Mouse (Mus musculus) cerebellum, adult 2 months (tissue): ENCODE data around the gene Dok1. TPM values are rescaled to one million over a fixed set of nuclear protein-coding genes. Genes with fewer than 3 reads are reported as not detected.

ENCODE experiments used
- DNase-seq, 2 experiments: peaks; one replicate each; pipeline ENCODE4 v3.0.0; 2021
- H3K27ac ChIP-seq: fragments of 200-500 bp; 2 replicates; pipeline ENCODE4 v1.5.1; 2012; ENCODE audit warnings: low read length, control low read depth, inconsistent platforms; ENCODE audit not compliant: insufficient read depth
- H3K27me3 ChIP-seq: fragments of 200-500 bp; 2 replicates; pipeline ENCODE4 v1.6.1; 2012; ENCODE audit warnings: inconsistent platforms, mild to moderate bottlenecking, low read length, moderate library complexity; ENCODE audit not compliant: control insufficient read depth, insufficient read depth
- H3K4me1 ChIP-seq: fragments of 200-500 bp; 2 replicates; pipeline ENCODE4 v1.6.1; 2011; ENCODE audit warnings: low read length; ENCODE audit not compliant: control insufficient read depth, insufficient read depth
- H3K4me3 ChIP-seq: fragments of 200-500 bp; replicated peaks from 2 replicates; pipeline ENCODE3; 2011; ENCODE audit warnings: mild to moderate bottlenecking, low read depth, low read length, control low read depth; ENCODE audit not compliant: insufficient read depth
- CTCF ChIP-seq: fragments of 200-500 bp; IDR thresholded peaks from 2 replicates; pipeline ENCODE4 v1.5.1; 2011; ENCODE audit warnings: low read depth, mild to moderate bottlenecking, control low read depth, low read length, moderate library complexity, borderline replicate concordance; ENCODE audit not compliant: insufficient read depth
- POLR2A ChIP-seq: fragments of 200-500 bp; IDR thresholded peaks from 2 replicates; pipeline ENCODE4 v1.6.1; 2011; ENCODE audit warnings: low read length, control low read depth, borderline replicate concordance; ENCODE audit not compliant: insufficient read depth
- WGBS: fragments of 180-500 bp; shearing (Covaris S2); methylation state at CpG from one replicate; pipeline ENCODE4 v1.1.7; 2018; 5-methylcytosine and 5-hydroxymethylcytosine counted together
- polyA plus RNA-seq: library from polyadenylated mRNA; depleted of rRNA; stranded (reverse); fragments of >200 nt; gene quantifications from 2 replicates; pipeline ENCODE4 v1.2.3, GENCODE M21; 2012; rRNA removed

Gene Dok1
- 1.7 and 2.1 TPM in 2 replicates for polyA plus RNA-seq

GRCm38 (mm10) chr6:83033249-83034185, at the start of gene Dok1, which contains the start of gene Loxl3:
Dok1 (minus strand) TSS chr6:83033471.
Loxl3 (plus strand) TSS chr6:83034173.
- Histone ChIP-seq H3K4me1 (0 out of 2 replicates have a peak, but pooled peaks cover 2% of the 10 kb centered on the region), H3K27ac (no peak within 1 kb of the TSS), H3K4me3 (peak within 1 kb of the TSS; percentile 42), H3K27me3 (peaks cover 6% of the 10 kb centered on the region; the same call in 1 of the 2 replicates)
- DNase-seq, result no peak
- WGBS, result under 1% methylated on average over 51 of the region's 51 CpGs
- TF ChIP-seq CTCF (no peak), POLR2A (no peak)

- Histone ChIP-seq H3K27ac (no peak overlapping the region), H3K4me1 (peaks cover 7% of the 10 kb centered on the region; the same call in 1 of the 2 replicates), H3K27me3 (no peaks in the 10 kb centered on the region; the same call in 1 of the 2 replicates), H3K4me3 (no peak overlapping the region)
- no peak for DNase-seq
- no peak for TF ChIP-seq CTCF
- no peak for TF ChIP-seq POLR2A
- WGBS, result 92% methylated on average over 5 of the region's 5 CpGs
Observed at GRCm38 (mm10) chr6:83080210-83080609, 46.9 kb upstream of the Dok1 start.

- Histone ChIP-seq H3K27ac (peak overlapping the region; percentile 83), H3K27me3 (no peaks in the 10 kb centered on the region; the same call in 1 of the 2 replicates), H3K4me1 (peaks cover 7% of the 10 kb centered on the region; the same call in 1 of the 2 replicates), H3K4me3 (peak overlapping the region; percentile 85)
- WGBS, result under 1% methylated on average over 46 of the region's 46 CpGs
- TF ChIP-seq CTCF, result no peak
- peak; percentile 64; the same call in 1 of the 2 replicates for TF ChIP-seq POLR2A
- peak; percentile 98 to 100 for DNase-seq
Observed at GRCm38 (mm10) chr6:83078324-83078858, 45.1 kb upstream of the Dok1 start.

GRCm38 (mm10) chr6:83077630-83078323, 44.5 kb upstream of the Dok1 start, which contains the start of gene Pcgf1:
Pcgf1 (plus strand) TSS chr6:83077869.
- no peaks in the 10 kb centered on the region; the same call in 1 of the 2 replicates for H3K27me3 ChIP-seq
- H3K4me1 ChIP-seq, result peaks cover 7% of the 10 kb centered on the region; the same call in 1 of the 2 replicates
- WGBS, result under 1% methylated on average over 54 of the region's 54 CpGs
- peak in 1 of 2 experiments; percentile 67 for DNase-seq
- TF ChIP-seq POLR2A, result no peak
- TF ChIP-seq CTCF, result no peak
- peak within 1 kb of the TSS; percentile 85 for H3K4me3 ChIP-seq
- peak within 1 kb of the TSS; percentile 83 for H3K27ac ChIP-seq

- no peak for DNase-seq
- peaks cover 2% of the 10 kb centered on the region; the same call in 1 of the 2 replicates for H3K4me1 ChIP-seq
- no peak overlapping the region for H3K27ac ChIP-seq
- peaks cover 7% of the 10 kb centered on the region; the same call in 1 of the 2 replicates for H3K27me3 ChIP-seq
- WGBS, result 19% methylated on average over 2 of the region's 2 CpGs
- no peak overlapping the region for H3K4me3 ChIP-seq
- no peak for TF ChIP-seq POLR2A
- TF ChIP-seq CTCF, result no peak
Observed at GRCm38 (mm10) chr6:83074979-83075378, 41.7 kb upstream of the Dok1 start.

- WGBS, result 1% methylated on average over 24 of the region's 24 CpGs
- no peak for TF ChIP-seq POLR2A
- no peak for TF ChIP-seq CTCF
- H3K4me3 ChIP-seq, result no peak overlapping the region
- H3K4me1 ChIP-seq, result no peaks in the 10 kb centered on the region
- DNase-seq, result no peak
- H3K27ac ChIP-seq, result no peak overlapping the region
- peaks cover 13% of the 10 kb centered on the region; the same call in 1 of the 2 replicates for H3K27me3 ChIP-seq
Observed at GRCm38 (mm10) chr6:83071220-83071619, 37.9 kb upstream of the Dok1 start.

GRCm38 (mm10) chr6:83070311-83071219, 37.3 kb upstream of the Dok1 start:
- Histone ChIP-seq H3K27me3 (peaks cover 13% of the 10 kb centered on the region; the same call in 1 of the 2 replicates), H3K4me1 (no peaks in the 10 kb centered on the region), H3K27ac (no peak overlapping the region), H3K4me3 (no peak overlapping the region)
- DNase-seq, result peak; percentile 37 to 74
- TF ChIP-seq CTCF (no peak), POLR2A (no peak)
- 2% methylated on average over 53 of the region's 58 CpGs for WGBS
